Mouse (Mus musculus) lung, postnatal 0 days (tissue): Measurements from ENCODE around the gene Chst8.

ENCODE experiments used
- CTCF ChIP-seq: IDR thresholded peaks from 2 replicates; pipeline ENCODE4 v1.5.1; 2016; ENCODE audit warnings: antibody characterized with exemption, mild to moderate bottlenecking
- EP300 ChIP-seq: IDR thresholded peaks from 2 replicates; pipeline ENCODE4 v1.6.1; 2016; ENCODE audit warnings: antibody characterized with exemption, mild to moderate bottlenecking, control low read depth

GRCm38 (mm10) chr7:34651381-34651780 lies 161.1 kb downstream of the Chst8 start:
- TF ChIP-seq CTCF: no peak
- no peak for TF ChIP-seq EP300
